Mouse (Mus musculus): ENCODE measurements around the gene Abi2. TPM values are rescaled to one million over a fixed set of nuclear protein-coding genes. Genes with fewer than 3 reads are reported as not detected.
A peak's percentile ranks its signal among the peaks of the same experiment; 100 is the strongest.

Abi2 gene
- polyA plus RNA-seq, 1 experiment from 2014 or later, result 27.2 TPM

GRCm38 (mm10) chr1:60489660-60490059 lies 80.2 kb downstream of the Abi2 start:
- Histone ChIP-seq H3K27me3 (replicated peaks) (no peaks in the 10 kb centered on the region), H3K36me3 (peaks cover 89% of the 10 kb centered on the region), H3K4me3 (no peak overlapping the region), H3K9ac (no peak overlapping the region), H3K4me1 (peaks cover 3% of the 10 kb centered on the region; the same call in 1 of the 2 replicates), H3K27ac (replicated peaks) (no peak overlapping the region), H3K4me2 (no peak overlapping the region), H3K9me3 (no peaks in the 10 kb centered on the region)
- ATAC-seq (ENCODE audit: extremely low read depth, insufficient number of reproducible peaks, low FRiP score, low TSS enrichment), result no peak
- 85% methylated on average over 2 of the region's 2 CpGs for WGBS

- no peaks in the 10 kb centered on the region for H3K27me3 ChIP-seq (replicated peaks)
- H3K36me3 ChIP-seq, result peaks cover 95% of the 10 kb centered on the region
- H3K4me1 ChIP-seq, result peaks cover 3% of the 10 kb centered on the region; the same call in 1 of the 2 replicates
- no peak overlapping the region for H3K27ac ChIP-seq (replicated peaks)
- no peak overlapping the region for H3K4me3 ChIP-seq
- H3K4me2 ChIP-seq, result no peak overlapping the region
- no peak for ATAC-seq (ENCODE audit: extremely low read depth, insufficient number of reproducible peaks, low FRiP score, low TSS enrichment)
- H3K9ac ChIP-seq, result no peak overlapping the region
- H3K9me3 ChIP-seq, result no peaks in the 10 kb centered on the region
- 82% methylated on average over 4 of the region's 4 CpGs for WGBS
These were observed 81.1 kb downstream of the Abi2 start for GRCm38 (mm10) chr1:60490510-60490909.

- Histone ChIP-seq H3K27me3 (replicated peaks) (no peaks in the 10 kb centered on the region), H3K27ac (replicated peaks) (0 out of 2 replicates have a peak overlapping the region, but pooled peaks have one; percentile 21), H3K4me1 (peaks cover 3% of the 10 kb centered on the region; the same call in 1 of the 2 replicates), H3K9ac (no peak overlapping the region), H3K36me3 (peaks cover 94% of the 10 kb centered on the region), H3K4me3 (no peak overlapping the region), H3K4me2 (no peak overlapping the region), H3K9me3 (no peaks in the 10 kb centered on the region)
- WGBS, result 73% methylated on average over 5 of the region's 5 CpGs
- ATAC-seq (ENCODE audit: extremely low read depth, insufficient number of reproducible peaks, low FRiP score, low TSS enrichment), result no peak
These were observed 83.0 kb downstream of the Abi2 start for GRCm38 (mm10) chr1:60492404-60492803.

GRCm38 (mm10) chr1:60493421-60493820 lies 84.0 kb downstream of the Abi2 start:
- no peaks in the 10 kb centered on the region for H3K9me3 ChIP-seq
- H3K4me1 ChIP-seq, result peaks cover 3% of the 10 kb centered on the region; the same call in 1 of the 2 replicates
- no peak for ATAC-seq (ENCODE audit: extremely low read depth, insufficient number of reproducible peaks, low FRiP score, low TSS enrichment)
- WGBS, result 68% methylated on average over 6 of the region's 6 CpGs
- H3K4me3 ChIP-seq, result no peak overlapping the region
- no peaks in the 10 kb centered on the region for H3K27me3 ChIP-seq (replicated peaks)
- H3K27ac ChIP-seq (replicated peaks), result no peak overlapping the region
- H3K36me3 ChIP-seq, result peaks cover 93% of the 10 kb centered on the region
- H3K9ac ChIP-seq, result no peak overlapping the region
- no peak overlapping the region for H3K4me2 ChIP-seq

- peak overlapping the region; percentile 39; the same call in 1 of the 2 replicates for H3K27ac ChIP-seq (replicated peaks)
- peaks cover 3% of the 10 kb centered on the region; the same call in 1 of the 2 replicates for H3K4me1 ChIP-seq
- no peaks in the 10 kb centered on the region for H3K9me3 ChIP-seq
- H3K27me3 ChIP-seq (replicated peaks), result no peaks in the 10 kb centered on the region
- H3K4me2 ChIP-seq, result no peak overlapping the region
- 68% methylated on average over 5 of the region's 5 CpGs for WGBS
- peaks cover 62% of the 10 kb centered on the region for H3K36me3 ChIP-seq
- H3K4me3 ChIP-seq, result no peak overlapping the region
- no peak for ATAC-seq (ENCODE audit: extremely low read depth, insufficient number of reproducible peaks, low FRiP score, low TSS enrichment)
- no peak overlapping the region for H3K9ac ChIP-seq
These were observed 94.0 kb downstream of the Abi2 start for GRCm38 (mm10) chr1:60503456-60503855.

- ATAC-seq (ENCODE audit: extremely low read depth, insufficient number of reproducible peaks, low FRiP score, low TSS enrichment), result no peak
- no peak overlapping the region for H3K9ac ChIP-seq
- H3K9me3 ChIP-seq, result no peaks in the 10 kb centered on the region
- H3K27me3 ChIP-seq (replicated peaks), result no peaks in the 10 kb centered on the region
- H3K4me2 ChIP-seq, result no peak overlapping the region
- 49% methylated on average over 2 of the region's 2 CpGs for WGBS
- peaks cover 4% of the 10 kb centered on the region; the same call in 1 of the 2 replicates for H3K4me1 ChIP-seq
- no peak overlapping the region for H3K4me3 ChIP-seq
- no peak overlapping the region for H3K27ac ChIP-seq (replicated peaks)
- peaks cover 58% of the 10 kb centered on the region for H3K36me3 ChIP-seq
These were observed 101.2 kb downstream of the Abi2 start for GRCm38 (mm10) chr1:60510584-60510983.

- Histone ChIP-seq H3K9me3 (no peaks in the 10 kb centered on the region), H3K4me2 (no peak overlapping the region), H3K9ac (no peak overlapping the region), H3K27ac (replicated peaks) (no peak overlapping the region), H3K27me3 (replicated peaks) (no peaks in the 10 kb centered on the region), H3K4me1 (no peaks in the 10 kb centered on the region), H3K36me3 (peaks cover 75% of the 10 kb centered on the region), H3K4me3 (no peak overlapping the region)
- 91% methylated on average over 6 of the region's 6 CpGs for WGBS
- ATAC-seq (ENCODE audit: extremely low read depth, insufficient number of reproducible peaks, low FRiP score, low TSS enrichment), result no peak
These were observed 120.7 kb downstream of the Abi2 start for GRCm38 (mm10) chr1:60530107-60530506.

GRCm38 (mm10) chr1:60530636-60531035 lies 121.2 kb downstream of the Abi2 start:
- Histone ChIP-seq H3K4me3 (no peak overlapping the region), H3K36me3 (peaks cover 73% of the 10 kb centered on the region), H3K4me2 (no peak overlapping the region), H3K4me1 (no peaks in the 10 kb centered on the region), H3K9ac (no peak overlapping the region), H3K27me3 (replicated peaks) (no peaks in the 10 kb centered on the region), H3K27ac (replicated peaks) (no peak overlapping the region), H3K9me3 (no peaks in the 10 kb centered on the region)
- ATAC-seq (ENCODE audit: extremely low read depth, insufficient number of reproducible peaks, low FRiP score, low TSS enrichment), result no peak
- WGBS, result 71% methylated on average over 2 of the region's 2 CpGs

Other genes with a start within 250 kb of the Abi2 start
- 6.0 and 6.1 TPM in 2 replicates for gene Nbeal1, start 229.0 kb upstream of the Abi2 start, polyA plus RNA-seq (2015; fragmentation: Nextera tagmentation; extraction: Ambion mirVana)
- gene Cyp20a1, start 66.3 kb upstream of the Abi2 start, polyA plus RNA-seq (2015; fragmentation: Nextera tagmentation; extraction: Ambion mirVana), result 26.0 and 28.8 TPM in 2 replicates
- gene Raph1, start 157.5 kb downstream of the Abi2 start, polyA plus RNA-seq (2015; fragmentation: Nextera tagmentation; extraction: Ambion mirVana), result 56.3 and 65.1 TPM in 2 replicates

Measured in heart, embryonic 13.5 days (tissue).